Mouse (Mus musculus) ES-E14 (cell line): ENCODE results near the gene Pgd.

Source experiments
- HCFC1 ChIP-seq: IDR thresholded peaks from 2 replicates; pipeline ENCODE4 v1.6.1; 2012; ENCODE audit warnings: low read length, inconsistent platforms, borderline replicate concordance; ENCODE audit not compliant: insufficient read depth
- ZC3H11A ChIP-seq: IDR thresholded peaks from 2 replicates; pipeline ENCODE4 v1.6.1; 2012; ENCODE audit warnings: low read depth, mild to moderate bottlenecking, inconsistent platforms, low read length, borderline replicate concordance
- ZNF384 ChIP-seq: IDR thresholded peaks from 2 replicates; pipeline ENCODE4 v1.6.1; 2012; ENCODE audit warnings: low read depth, low read length, inconsistent platforms

GRCm38 (mm10) chr4:149176645-149177044, 10.1 kb upstream of the Pgd start:
- TF ChIP-seq ZC3H11A (no peak), ZNF384 (no peak), HCFC1 (no peak)
